Mouse (Mus musculus) adrenal gland, postnatal 4 days (tissue): ENCODE data around the gene Hist1h1d. TPM values are rescaled to one million over a fixed set of nuclear protein-coding genes. Genes with fewer than 3 reads are reported as not detected.
A peak's percentile ranks its signal among the peaks of the same experiment; 100 is the strongest.
"Not testable (repeated sequence)": the region's sequence is repeated elsewhere in the genome, so short reads cannot be mapped to it uniquely, and the experiment has no call there.

ENCODE experiments used
- DNase-seq, 2 experiments: peaks; one replicate each; pipeline ENCODE4 v3.0.0; 2021 to 2022; ENCODE audit warnings: low spot score in 2 of 2, mixed read lengths in 2 of 2
- total RNA-seq, 2 experiments: library from RNA; stranded (reverse); gene quantifications; 2 replicates each; pipeline ENCODE4 v1.2.3; 2021

Hist1h1d gene
- total RNA-seq, 2 experiments from 2014 or later, result 48.3 to 57.6 TPM

- peak; percentile 37 to 49 for DNase-seq
Observed at GRCm38 (mm10) chr13:23543965-23544786, 8.9 kb upstream of the Hist1h1d start, which contains the start of gene Hist1h3f. Gene Hist1h3f (plus strand): TSS chr13:23544052.

GRCm38 (mm10) chr13:23544787-23545120 is 8.3 kb upstream of the Hist1h1d start:
- DNase-seq, result not testable (repeated sequence)

GRCm38 (mm10) chr13:23546694-23547093 is 6.4 kb upstream of the Hist1h1d start:
- DNase-seq, result no peak

GRCm38 (mm10) chr13:23550761-23551145 is 2.3 kb upstream of the Hist1h1d start:
- no peak for DNase-seq

GRCm38 (mm10) chr13:23551146-23551834 is 1.8 kb upstream of the Hist1h1d start, which contains the start of gene Hist1h4f:
Gene Hist1h4f (minus strand): TSS chr13:23551648.
- DNase-seq, result peak; percentile 51 to 80

- no peak for DNase-seq
Observed at GRCm38 (mm10) chr13:23551931-23552914, 839 bp upstream of the Hist1h1d start.

- DNase-seq, result no peak
Observed at GRCm38 (mm10) chr13:23554393-23554792, 1.3 kb downstream of the Hist1h1d start.

- peak; percentile 48 to 64 for DNase-seq
Observed at GRCm38 (mm10) chr13:23554925-23555838, 2.1 kb downstream of the Hist1h1d start.

- DNase-seq, result peak in 1 of 2 experiments; percentile 46
Observed at GRCm38 (mm10) chr13:23555839-23556416, 2.9 kb downstream of the Hist1h1d start.

- DNase-seq, result no peak
Observed at GRCm38 (mm10) chr13:23556906-23557305, 3.8 kb downstream of the Hist1h1d start.

GRCm38 (mm10) chr13:23560699-23561098 is 7.6 kb downstream of the Hist1h1d start:
- not testable (repeated sequence) for DNase-seq

- not testable (repeated sequence) for DNase-seq
Observed at GRCm38 (mm10) chr13:23561531-23561882, 8.4 kb downstream of the Hist1h1d start.

- DNase-seq, result peak; percentile 89 to 90
Observed at GRCm38 (mm10) chr13:23561883-23562659, 9.0 kb downstream of the Hist1h1d start, which contains the start of gene Hist1h3e. Gene Hist1h3e (minus strand): TSS chr13:23562369.

GRCm38 (mm10) chr13:23562699-23563462 is 9.8 kb downstream of the Hist1h1d start:
- DNase-seq, result no peak

- no peak for DNase-seq
Observed at GRCm38 (mm10) chr13:23564482-23564881, 11.4 kb downstream of the Hist1h1d start.

- DNase-seq, result not testable (repeated sequence)
Observed at GRCm38 (mm10) chr13:23570261-23571021, 17.4 kb downstream of the Hist1h1d start.

GRCm38 (mm10) chr13:23571022-23571503 is 18.0 kb downstream of the Hist1h1d start, which contains the start of the genes Hist1h2ae and Hist1h2bg:
Gene Hist1h2ae (minus strand): TSS chr13:23571220.
Gene Hist1h2bg (plus strand): TSS chr13:23571396.
- DNase-seq, result peak in 1 of 2 experiments; percentile 29
